Mouse (Mus musculus) neural tube, embryonic 10.5 days (tissue): ENCODE measurements at regions not wholly inside any gene's neighbourhood (a gene's known extent, or its start where the extent isn't known, plus 50 kb on each side); places are given as distances from the start of the nearest gene placed in this dataset.

ENCODE experiments used
- DNase-seq: peaks from one replicate; pipeline ENCODE4 v3.0.0-alpha.2; 2017; ENCODE audit warnings: low spot score; ENCODE audit errors: extremely low spot score

DNA sequence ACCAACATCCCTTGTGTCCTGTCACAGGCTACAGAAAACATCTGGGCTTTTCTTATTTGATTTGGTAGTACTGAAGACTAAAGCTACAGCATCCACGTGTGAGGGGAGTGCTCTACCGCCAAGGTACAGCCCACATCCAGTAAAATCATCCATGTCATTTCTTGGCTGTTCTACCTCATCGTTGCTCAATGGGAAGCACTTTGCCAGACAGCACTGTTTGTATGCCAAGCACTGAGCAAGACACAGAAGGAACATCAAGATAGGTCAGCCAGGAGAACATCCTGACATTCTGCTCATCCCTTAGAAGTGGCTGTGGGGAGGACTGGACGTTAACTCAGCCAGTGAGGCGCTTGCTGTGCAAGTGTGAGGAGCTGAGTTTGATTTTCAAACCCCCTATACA, 178.9 kb downstream of the Insig2 start:
- DNase-seq, result no peak

DNA sequence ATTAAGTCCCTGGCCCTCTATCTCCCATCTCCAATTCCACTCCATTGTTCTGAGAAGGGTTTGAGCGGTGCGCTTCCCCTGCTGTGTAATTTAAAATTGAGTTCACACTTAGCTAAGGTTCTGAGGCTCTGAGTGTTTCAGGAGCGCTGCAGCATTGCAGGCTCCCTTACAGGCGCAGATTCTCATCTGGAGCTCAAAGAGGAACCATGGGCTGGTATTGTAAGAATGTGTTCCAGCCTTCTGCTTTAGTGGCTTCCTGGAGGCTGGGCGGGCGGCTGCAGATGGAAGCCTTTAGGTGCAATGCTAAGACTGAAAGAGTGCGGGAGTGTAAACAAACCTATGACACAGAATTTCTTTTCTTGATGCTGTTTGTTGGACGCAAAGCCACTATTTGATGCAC, 177.8 kb downstream of the Insig2 start:
- DNase-seq, result no peak

DNA sequence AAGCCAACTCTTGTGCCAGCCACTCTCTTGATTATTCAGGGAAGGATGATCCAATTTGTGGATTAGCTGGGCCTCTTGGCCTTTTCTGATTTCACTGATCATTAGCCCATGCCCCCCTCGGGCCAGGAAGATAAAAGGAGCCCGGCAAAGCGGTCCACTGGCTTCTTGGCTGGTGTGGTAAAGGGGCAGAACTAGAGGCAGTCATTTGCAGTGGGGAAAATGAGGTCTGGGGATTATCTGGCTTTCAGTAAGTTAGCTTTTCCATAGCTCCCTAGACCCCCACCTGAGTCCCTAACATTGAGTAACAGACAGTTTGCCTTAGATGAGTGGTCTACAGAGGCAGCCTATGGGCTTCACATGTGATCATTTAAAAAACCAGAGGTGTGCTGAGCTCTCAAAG, 163.7 kb downstream of the Insig2 start:
- no peak for DNase-seq

DNA sequence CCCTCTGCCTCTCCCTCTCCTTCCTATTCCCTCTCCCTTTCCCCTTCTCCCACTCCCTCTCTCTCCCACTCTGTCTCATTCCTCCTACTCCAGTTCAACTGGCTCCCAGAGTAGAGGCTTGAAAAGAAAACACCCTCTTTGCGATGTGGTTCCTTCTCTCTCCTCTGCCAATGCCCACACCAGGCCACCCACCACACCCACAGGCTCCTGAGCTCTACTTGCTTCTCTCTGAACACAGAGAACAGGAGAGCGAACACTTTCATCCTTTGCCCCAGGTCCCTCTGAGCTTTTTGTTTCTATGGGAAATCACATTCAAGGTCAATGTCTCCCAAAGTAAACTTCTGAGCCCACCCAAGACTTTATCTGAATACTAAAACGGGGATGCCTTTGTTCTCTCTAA, 155.8 kb downstream of the Insig2 start:
- DNase-seq, result peak; percentile 20

DNA sequence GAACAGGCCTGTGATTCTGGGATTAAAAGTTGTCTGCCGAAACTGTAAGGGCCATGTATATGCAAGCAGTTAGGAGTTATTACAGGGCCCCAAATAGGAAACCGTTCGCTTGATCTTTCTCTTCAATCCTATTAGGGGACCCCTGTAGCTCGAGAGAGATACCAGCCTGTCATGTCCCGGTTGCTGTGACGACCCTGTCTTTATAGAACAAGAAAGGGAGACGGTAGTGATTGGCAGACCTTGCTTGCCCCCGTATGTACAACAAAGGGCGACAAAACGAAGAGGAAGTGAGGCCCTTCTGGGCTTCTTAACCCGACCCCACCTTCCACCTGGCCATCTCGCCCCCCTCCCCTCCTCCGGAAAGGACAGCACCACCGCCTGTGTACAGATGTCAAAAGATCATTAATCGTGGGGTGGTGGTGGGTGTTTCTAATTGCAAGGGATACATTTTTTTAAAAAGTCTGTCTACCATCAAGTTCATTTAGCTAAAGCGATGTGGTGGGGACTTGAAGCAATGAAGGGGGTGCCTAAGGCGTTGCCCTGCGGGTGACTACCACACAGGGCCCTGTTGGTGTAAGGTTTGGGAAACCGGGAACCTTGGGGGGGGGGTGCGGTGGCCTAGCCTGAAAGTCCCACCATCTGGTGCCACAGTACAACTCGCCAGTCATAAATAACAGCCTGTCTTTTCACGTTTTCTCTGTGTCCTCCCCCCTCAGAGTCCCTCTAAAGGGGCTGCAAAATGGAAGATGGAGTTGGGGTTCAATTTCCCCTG, 155.1 kb downstream of the Insig2 start:
- peak; percentile 58 for DNase-seq

DNA sequence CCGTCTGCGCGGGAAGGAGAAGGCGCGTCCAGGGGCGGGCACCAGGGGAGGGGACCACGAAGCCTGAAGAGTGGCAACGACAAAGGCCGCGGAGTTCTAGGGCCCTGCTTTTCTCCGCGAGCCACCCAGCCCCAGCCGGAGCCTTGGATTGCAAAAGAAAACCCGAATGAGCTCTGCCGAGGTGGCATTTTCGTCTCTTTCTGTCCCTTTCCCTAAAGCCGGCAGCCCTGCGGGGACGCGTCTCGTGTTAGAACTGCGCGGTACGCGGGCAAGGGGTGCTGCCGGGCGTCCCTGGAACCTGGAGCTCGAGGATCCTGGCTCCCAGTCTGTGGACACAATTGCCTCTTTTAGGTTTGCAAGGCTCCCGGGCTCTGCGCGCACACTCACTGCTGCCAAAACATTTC, 154.5 kb downstream of the Insig2 start:
- peak; percentile 74 for DNase-seq

DNA sequence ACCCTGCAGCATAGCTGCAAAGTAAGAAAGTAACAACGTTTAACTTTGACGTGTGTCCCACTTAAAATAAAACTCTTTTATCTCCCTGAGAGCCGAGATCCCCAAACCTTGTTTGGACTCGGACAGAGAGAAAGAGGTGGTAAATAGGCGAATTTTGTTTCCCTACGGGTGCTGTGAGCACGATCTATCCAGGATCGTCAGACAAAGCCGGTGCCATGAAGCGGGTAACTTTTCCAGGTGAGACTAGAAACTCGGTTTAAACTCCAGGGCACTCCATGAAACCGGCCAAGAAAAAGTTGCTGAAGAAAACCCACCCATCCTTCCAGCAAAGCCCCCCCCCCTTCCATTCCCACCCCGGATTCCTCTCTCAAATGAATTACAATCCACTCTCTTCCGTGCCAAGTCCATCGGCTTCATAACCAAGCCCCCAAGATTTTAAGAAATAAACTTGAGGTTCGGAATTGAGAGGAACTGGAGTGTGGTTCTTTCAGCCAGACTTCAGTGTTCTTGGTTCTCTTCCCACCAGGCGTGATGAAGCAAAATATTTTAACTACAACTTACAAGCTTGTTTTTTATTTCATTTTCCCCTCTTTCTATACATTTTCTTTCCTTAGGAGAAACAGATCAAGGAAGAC, 153.7 kb downstream of the Insig2 start:
- DNase-seq, result peak; percentile 49

DNA sequence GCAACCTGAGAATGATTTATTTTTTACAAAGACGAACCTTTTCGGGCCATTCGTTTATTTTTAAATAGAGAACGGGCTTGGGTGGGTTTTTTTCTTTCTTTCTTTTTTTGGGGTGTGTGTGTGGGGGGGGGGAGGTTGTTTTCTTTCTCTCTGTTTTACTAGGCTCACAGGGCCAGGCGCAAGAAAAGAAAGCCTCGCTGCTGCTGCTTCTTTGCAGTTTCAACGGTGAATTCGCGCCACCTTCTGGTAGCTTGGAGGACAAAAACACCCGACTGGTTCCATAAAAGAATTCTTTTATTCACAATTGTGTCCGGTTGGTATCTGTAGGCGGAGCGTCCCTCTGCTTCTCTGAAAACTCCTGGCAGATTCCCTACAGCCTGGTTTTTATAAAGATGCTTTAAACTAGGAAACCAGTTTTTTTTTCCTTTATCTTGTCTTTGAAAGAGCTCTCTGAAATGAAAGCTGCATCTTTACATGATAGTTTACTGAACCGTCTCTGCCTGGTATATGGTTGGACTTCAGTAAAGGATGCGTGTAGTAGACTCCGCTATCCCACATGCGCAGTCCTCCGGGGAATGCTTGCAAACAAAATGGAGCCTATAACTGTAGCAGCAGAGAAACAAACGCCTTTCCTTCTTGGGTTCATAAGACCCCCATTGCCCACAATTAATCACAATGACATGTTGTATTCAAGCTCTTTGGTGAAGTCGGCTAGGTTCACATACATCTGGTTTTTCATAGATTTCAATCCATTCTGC, 151.9 kb downstream of the Insig2 start:
- peak; percentile 80 for DNase-seq

DNA sequence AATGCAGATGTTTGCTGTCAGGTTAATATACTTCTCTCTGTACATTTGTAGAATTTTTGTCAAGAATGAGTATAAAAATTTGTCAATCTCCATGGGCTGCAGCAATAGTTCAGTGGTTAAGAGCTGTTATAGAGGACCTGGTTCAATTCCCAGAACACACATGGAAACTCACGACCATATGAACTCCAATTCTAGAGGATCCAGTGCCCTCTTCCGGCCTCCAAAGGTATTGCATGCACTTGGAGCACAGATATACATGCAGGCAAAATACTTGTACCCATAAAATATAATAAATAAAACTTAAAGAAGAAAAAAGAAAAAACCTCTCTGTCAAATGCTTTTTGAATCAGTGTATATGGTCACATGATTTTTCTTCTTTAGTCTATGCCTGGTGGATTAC, 143.5 kb downstream of the Insig2 start:
- DNase-seq, result no peak

DNA sequence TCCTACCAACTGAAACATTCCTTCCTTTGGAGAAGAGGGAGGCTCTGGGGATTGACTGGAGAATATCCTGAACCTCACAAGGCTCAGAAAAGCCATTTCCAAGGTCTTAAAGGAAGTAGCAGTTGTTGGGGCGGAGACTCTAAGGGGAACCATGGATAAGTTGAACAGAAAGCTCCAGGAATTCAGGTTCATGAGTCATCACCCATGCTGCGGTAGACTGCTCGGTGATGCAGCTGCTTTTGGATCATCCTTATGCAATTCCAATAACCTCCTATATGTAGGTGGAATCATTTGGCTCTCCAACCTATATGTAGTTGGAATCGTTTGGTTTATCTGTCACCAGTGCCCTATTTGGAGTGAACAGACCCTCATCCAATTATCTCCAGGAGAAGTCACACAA, 137.6 kb downstream of the Insig2 start:
- no peak for DNase-seq

DNA sequence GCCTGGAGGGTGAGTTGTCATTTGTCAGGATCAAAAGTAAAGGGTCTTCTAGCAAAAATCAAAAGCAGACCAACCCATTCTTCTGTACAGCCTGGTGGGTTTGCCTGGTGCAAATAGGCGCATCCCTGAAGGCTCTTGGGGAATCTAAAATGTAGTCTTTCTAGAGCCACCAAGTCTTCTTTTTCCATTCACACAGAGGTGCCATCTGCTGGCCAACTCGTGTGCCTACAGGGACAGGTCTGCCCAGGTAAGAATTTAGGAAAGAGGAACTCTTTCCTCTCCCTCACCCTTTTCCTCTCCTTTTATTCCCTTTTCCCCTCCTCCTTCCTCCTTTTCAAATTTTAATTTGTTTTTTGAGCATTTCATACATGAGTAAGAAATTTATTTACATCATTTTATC, 116.5 kb downstream of the Insig2 start:
- DNase-seq, result no peak

DNA sequence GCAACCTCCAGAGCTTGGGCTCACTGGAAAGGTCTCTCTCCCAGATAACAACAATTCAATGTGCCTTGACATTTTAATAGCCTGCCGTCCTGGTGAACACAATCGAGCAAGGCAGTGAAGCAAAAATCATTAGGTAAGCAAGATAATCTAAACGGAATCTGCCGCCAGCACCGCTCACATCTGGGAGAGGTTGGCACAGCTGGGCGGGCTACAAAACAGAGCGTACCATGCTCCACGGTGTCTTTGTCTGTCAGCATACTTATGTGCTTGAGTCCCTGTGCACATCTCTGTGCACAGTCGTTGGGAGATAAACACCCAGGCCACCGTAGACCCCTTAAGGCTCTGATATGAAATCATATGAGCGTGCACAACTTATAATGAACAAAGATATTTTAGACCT, 108.1 kb downstream of the Insig2 start:
- DNase-seq, result no peak

DNA sequence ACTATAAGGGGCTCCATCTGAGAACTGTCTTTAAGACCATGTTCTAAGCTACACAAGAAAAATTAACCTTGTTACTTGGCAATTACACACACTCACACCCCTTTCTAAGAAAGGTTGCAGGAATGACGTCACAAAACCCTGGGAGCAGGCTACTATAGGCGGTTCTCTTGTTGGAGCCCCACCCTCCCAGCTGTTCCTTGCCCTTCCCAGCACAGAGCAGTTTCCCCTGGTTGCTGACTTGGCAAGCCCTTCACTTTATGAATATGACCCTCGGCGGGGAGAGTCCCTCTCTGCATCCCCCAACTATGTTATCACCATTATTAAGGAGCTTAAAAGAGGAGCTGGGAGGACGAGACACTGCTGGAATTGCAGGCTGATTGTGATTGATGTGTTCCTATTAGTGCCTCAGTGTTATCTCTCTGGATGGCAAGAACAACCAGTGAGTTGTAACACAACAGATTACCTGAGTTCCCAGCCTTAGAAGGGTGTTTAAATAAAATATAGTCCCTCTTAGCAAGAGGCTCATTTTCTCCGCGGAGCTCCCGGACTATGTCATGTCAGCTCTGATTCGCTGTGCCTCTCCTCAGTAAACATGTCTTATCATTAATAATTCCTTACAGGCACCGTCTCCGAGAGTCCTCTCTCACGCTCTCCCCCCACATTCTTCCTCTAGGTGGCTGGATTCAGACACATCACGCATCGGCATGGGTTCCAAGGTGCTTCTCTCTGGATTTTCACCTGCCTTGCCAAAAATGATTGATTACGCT, 105.7 kb downstream of the Insig2 start:
- DNase-seq, result peak; percentile 14

DNA sequence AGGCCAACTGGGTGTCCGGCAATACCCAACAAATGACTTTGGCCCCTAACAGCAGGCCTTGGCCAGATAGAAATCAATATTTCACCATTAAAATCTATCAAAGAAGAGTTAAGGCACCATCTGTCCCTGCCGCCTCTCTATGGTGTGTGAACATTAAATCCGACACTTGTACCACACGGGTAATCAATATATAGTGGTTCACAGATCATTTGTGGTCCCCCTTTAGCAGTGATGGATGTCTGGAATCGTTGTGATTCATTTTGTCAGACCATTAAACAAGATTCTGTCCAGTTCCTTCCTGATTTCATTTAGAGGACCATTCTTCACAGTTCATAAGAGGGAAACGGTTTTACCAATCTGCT, 105.2 kb downstream of the Insig2 start:
- no peak for DNase-seq

DNA sequence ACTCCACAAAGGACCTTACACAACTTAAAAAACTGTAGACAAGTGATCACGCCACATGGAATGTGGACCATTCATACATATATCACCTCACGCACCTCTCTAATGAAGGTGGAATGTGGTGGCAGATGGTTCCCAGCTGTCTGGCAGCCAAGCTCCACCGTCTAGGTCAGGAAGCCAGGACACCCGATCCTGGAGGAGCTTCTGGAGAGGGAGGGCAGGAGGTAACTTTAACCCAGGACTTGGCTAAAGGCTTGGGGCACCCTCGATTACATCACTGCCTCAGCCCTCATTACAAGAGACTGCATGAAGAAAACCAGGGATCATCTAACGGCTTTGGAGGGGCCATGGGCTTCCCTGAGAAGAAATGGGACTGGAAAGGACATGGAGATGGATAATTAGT, 88.8 kb downstream of the Insig2 start:
- DNase-seq, result peak; percentile 15

DNA sequence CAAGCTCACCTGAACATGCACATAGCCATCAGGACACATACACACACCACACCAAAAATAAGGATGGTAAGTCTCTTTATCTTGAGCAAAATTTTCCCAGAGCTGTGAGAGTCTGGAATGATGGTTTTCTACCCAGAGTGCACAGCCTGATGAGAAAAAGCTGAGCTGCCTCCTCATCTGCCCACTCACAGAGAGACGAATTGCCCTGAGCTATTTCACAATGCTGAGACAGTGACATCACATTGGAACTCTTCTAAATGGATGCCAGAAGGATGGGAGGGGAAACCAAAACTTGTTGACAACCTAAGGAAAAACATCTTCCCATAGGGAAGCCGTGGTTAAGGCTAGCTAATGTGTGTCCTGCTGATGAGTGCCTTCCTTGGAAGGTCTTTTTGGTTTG, 84.8 kb downstream of the Insig2 start:
- DNase-seq, result no peak

DNA sequence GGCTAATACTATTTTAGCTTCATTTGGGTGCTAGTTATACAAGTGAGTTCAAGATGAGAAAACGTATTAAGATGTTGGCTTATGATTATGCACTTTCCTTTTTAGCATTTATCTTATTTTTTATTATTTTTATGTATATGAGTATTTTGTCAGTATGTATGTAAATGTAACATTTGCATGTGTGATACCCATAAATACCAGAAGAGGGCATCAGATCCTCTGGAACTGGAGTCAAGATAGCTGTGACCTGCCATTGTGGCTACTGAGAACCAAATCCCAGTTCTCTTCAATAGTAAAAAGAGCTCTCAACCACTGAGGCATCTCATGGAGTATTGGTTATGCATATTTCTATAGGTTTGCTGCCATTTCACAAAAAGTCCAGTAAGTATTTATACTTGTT, 83.3 kb downstream of the Insig2 start:
- DNase-seq, result no peak

DNA sequence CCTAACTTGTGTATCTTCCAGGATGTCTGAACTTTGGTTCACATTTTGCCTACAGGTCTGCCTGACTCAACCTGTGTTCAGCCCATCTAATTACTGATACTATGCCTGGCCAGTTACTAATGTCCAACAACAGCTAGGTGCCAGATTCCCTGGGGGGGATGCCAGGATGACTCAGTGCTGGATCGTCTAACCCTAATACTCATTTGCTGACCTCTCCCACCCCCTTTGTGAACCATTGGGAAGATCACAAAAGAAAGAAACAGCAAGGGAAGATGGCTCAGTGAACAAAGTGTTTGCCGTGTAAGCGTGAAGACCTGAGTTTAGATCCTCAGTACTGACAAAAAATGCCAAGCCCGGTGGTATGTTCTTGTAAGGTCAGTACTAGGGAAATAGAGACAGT, 81.7 kb downstream of the Insig2 start:
- no peak for DNase-seq

DNA sequence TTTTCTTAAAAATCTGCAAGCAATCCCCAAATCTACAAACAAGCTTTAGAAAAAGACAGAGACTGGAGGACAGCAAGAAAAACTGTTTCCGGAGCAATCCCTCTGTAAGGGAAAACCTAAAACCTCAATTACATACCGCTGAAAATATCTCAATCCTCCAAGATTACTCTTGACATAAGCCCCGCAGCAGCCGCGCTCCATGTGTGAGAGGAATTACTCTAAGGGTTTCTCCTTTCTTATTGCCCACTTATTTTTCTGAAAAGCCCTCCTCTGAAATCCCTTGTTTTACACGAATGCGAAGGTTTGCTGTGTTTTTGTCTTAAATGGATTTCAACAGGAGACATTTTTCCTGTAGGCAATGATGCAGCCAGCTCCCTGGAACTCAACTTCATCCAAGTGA, 80.3 kb downstream of the Insig2 start:
- no peak for DNase-seq

DNA sequence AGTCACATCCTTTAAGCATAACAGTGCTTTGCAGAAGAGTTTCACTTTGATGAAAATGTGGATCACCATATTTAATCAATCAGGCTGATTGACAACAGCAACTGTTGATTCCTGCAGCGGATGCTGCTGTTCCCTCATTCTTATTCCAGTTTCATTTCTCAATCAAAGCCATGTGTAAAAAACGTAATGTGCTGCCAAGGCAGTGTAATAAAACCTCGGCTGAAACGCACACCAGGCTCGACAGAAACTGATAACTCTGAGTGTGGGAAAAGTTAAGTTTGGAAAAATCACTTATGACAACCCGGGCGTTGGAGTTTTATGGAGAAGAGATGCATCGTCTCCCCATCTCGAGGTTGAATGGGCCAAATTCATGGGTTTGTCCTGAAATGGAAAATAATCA, 78.2 kb downstream of the Insig2 start:
- DNase-seq, result no peak
